Mouse (Mus musculus) forebrain, embryonic 14.5 days (tissue): ENCODE data around the gene Pla1a. TPM values are rescaled to one million over a fixed set of nuclear protein-coding genes. Genes with fewer than 3 reads are reported as not detected.
A peak's percentile ranks its signal among the peaks of the same experiment; 100 is the strongest.

Source experiments
- ATAC-seq: fragments of 200-750 bp; cut with Nextera tagmentation; 2 replicates; pipeline ENCODE4 v1.8.0; 2017; ENCODE audit warnings: mild to moderate bottlenecking, moderate library complexity
- DNase-seq: peaks from one replicate; pipeline ENCODE4 v3.0.0-alpha.2; 2015; ENCODE audit warnings: low spot score
- H3K27ac ChIP-seq: fragments of 300-500 bp; sonication (generic); 2 replicates; pipeline ENCODE4 v1.5.1; 2014; ENCODE audit warnings: low read depth, mild to moderate bottlenecking, control low read depth, low read length, moderate library complexity
- H3K27me3 ChIP-seq: fragments of 300-500 bp; sonication (generic); replicated peaks from 2 replicates; pipeline ENCODE4 v1.6.1; 2014; ENCODE audit warnings: low read length, control low read depth, mixed read lengths; ENCODE audit not compliant: control insufficient read depth, insufficient read depth
- H3K36me3 ChIP-seq: fragments of 300-500 bp; sonication (generic); 2 replicates; pipeline ENCODE4 v1.6.1; 2014; ENCODE audit warnings: low read length, control low read depth; ENCODE audit not compliant: control insufficient read depth, insufficient read depth
- H3K4me1 ChIP-seq: fragments of 300-500 bp; sonication (generic); 2 replicates; pipeline ENCODE4 v1.6.1; 2014; ENCODE audit warnings: antibody characterized with exemption, low read length, control low read depth; ENCODE audit not compliant: control insufficient read depth, insufficient read depth
- H3K4me2 ChIP-seq: fragments of 300-500 bp; sonication (generic); 2 replicates; pipeline ENCODE4 v1.6.1; 2014; ENCODE audit warnings: mild to moderate bottlenecking, control low read depth, low read length
- H3K4me3 ChIP-seq: fragments of 300-500 bp; sonication (generic); 2 replicates; pipeline ENCODE4 v1.5.1; 2014; ENCODE audit warnings: low read depth, low read length, control low read depth
- H3K9ac ChIP-seq: fragments of 300-500 bp; sonication (generic); 2 replicates; pipeline ENCODE4 v1.6.1; 2014; ENCODE audit warnings: mild to moderate bottlenecking, low read length, control low read depth, moderate library complexity
- H3K9me3 ChIP-seq: fragments of 300-500 bp; sonication (generic); replicated peaks from 2 replicates; pipeline ENCODE4 v1.6.1; 2016; ENCODE audit warnings: low read length, control low read depth, mixed read lengths; ENCODE audit not compliant: control insufficient read depth
- WGBS: fragments of 180-500 bp; shearing (Covaris S2); extraction: QIAGEN DNeasy Blood & Tissue Kit; methylation state at CpG from one replicate; pipeline ENCODE4 v1.1.7; 2014; 5-methylcytosine and 5-hydroxymethylcytosine counted together
- polyA plus RNA-seq: library from polyadenylated mRNA; unstranded; fragments of >200 nt; fragmentation: Nextera tagmentation; extraction: Ambion mirVana; gene quantifications from 2 replicates; pipeline ENCODE4 v1.2.1, GENCODE M21; 2014

Gene Pla1a
- polyA plus RNA-seq, 1 experiment from 2014 or later, result 0.39 TPM

- Histone ChIP-seq H3K27ac (no peak overlapping the region), H3K9me3 (no peaks in the 10 kb centered on the region), H3K4me2 (no peak overlapping the region), H3K4me3 (no peak overlapping the region), H3K9ac (no peak overlapping the region), H3K4me1 (no peaks in the 10 kb centered on the region), H3K36me3 (no peaks in the 10 kb centered on the region), H3K27me3 (no peaks in the 10 kb centered on the region)
- ATAC-seq (no peak), DNase-seq (no peak)
- 90% methylated on average over 6 of the region's 6 CpGs for WGBS
These were observed 54.4 kb downstream of the Pla1a start for GRCm38 (mm10) chr16:38378591-38378990.

- H3K4me3 ChIP-seq, result no peak overlapping the region
- no peak for DNase-seq
- no peaks in the 10 kb centered on the region for H3K36me3 ChIP-seq
- no peak overlapping the region for H3K4me2 ChIP-seq
- no peaks in the 10 kb centered on the region for H3K4me1 ChIP-seq
- no peak overlapping the region for H3K27ac ChIP-seq
- WGBS, result 88% methylated on average over 6 of the region's 6 CpGs
- H3K9ac ChIP-seq, result no peak overlapping the region
- H3K9me3 ChIP-seq, result no peaks in the 10 kb centered on the region
- H3K27me3 ChIP-seq, result no peaks in the 10 kb centered on the region
- no peak for ATAC-seq
These were observed 55.4 kb downstream of the Pla1a start for GRCm38 (mm10) chr16:38377546-38377945.

- DNase-seq (no peak), ATAC-seq (peak; percentile 32)
- H3K27me3 ChIP-seq, result no peaks in the 10 kb centered on the region
- WGBS, result 54% methylated on average over 8 of the region's 8 CpGs
- H3K9me3 ChIP-seq, result no peaks in the 10 kb centered on the region
- H3K4me2 ChIP-seq, result peak overlapping the region; percentile 46
- H3K9ac ChIP-seq, result peak overlapping the region; percentile 64
- H3K4me3 ChIP-seq, result peak overlapping the region; percentile 19; the same call in 1 of the 2 replicates
- no peaks in the 10 kb centered on the region for H3K36me3 ChIP-seq
- H3K27ac ChIP-seq, result 0 out of 2 replicates have a peak overlapping the region, but pooled peaks have one; percentile 74
- no peaks in the 10 kb centered on the region for H3K4me1 ChIP-seq
These were observed 56.1 kb downstream of the Pla1a start for GRCm38 (mm10) chr16:38376841-38377249.

- Histone ChIP-seq H3K27me3 (no peaks in the 10 kb centered on the region), H3K4me3 (peak overlapping the region; percentile 19), H3K36me3 (no peaks in the 10 kb centered on the region), H3K4me1 (no peaks in the 10 kb centered on the region), H3K27ac (peak overlapping the region; percentile 74), H3K9ac (peak overlapping the region; percentile 64), H3K4me2 (peak overlapping the region; percentile 46), H3K9me3 (no peaks in the 10 kb centered on the region)
- ATAC-seq, result peak; percentile 93
- DNase-seq, result peak; percentile 81
- WGBS, result 26% methylated on average over 11 of the region's 17 CpGs
These were observed 56.6 kb downstream of the Pla1a start for GRCm38 (mm10) chr16:38376163-38376840.

- ATAC-seq (no peak), DNase-seq (no peak)
These were observed 57.8 kb downstream of the Pla1a start for GRCm38 (mm10) chr16:38375182-38375581.

GRCm38 (mm10) chr16:38374379-38375140, 58.4 kb downstream of the Pla1a start:
- no peaks in the 10 kb centered on the region for H3K4me1 ChIP-seq
- H3K9me3 ChIP-seq, result no peaks in the 10 kb centered on the region
- H3K36me3 ChIP-seq, result no peaks in the 10 kb centered on the region
- no peak overlapping the region for H3K4me2 ChIP-seq
- DNase-seq (peak; percentile 16), ATAC-seq (no peak)
- H3K27me3 ChIP-seq, result no peaks in the 10 kb centered on the region
- no peak overlapping the region for H3K4me3 ChIP-seq
- H3K27ac ChIP-seq, result no peak overlapping the region
- no peak overlapping the region for H3K9ac ChIP-seq
- 86% methylated on average over 10 of the region's 10 CpGs for WGBS

More at GRCm38 (mm10) chr16:38375182-38375581, 57.8 kb downstream of the Pla1a start:
- no peak overlapping the region for H3K4me3 ChIP-seq
- H3K4me1 ChIP-seq, result no peaks in the 10 kb centered on the region
- H3K27me3 ChIP-seq, result no peaks in the 10 kb centered on the region
- WGBS, result 82% methylated on average over 7 of the region's 7 CpGs
- H3K9me3 ChIP-seq, result no peaks in the 10 kb centered on the region
- no peaks in the 10 kb centered on the region for H3K36me3 ChIP-seq
- no peak overlapping the region for H3K9ac ChIP-seq
- no peak overlapping the region for H3K27ac ChIP-seq
- H3K4me2 ChIP-seq, result no peak overlapping the region

GRCm38 (mm10) chr16:38373941-38374340, 59.0 kb downstream of the Pla1a start:
- no peaks in the 10 kb centered on the region for H3K9me3 ChIP-seq
- no peak for DNase-seq
- H3K4me2 ChIP-seq, result no peak overlapping the region
- no peak for ATAC-seq
- H3K36me3 ChIP-seq, result no peaks in the 10 kb centered on the region
- H3K9ac ChIP-seq, result no peak overlapping the region
- H3K27ac ChIP-seq, result no peak overlapping the region
- no peaks in the 10 kb centered on the region for H3K27me3 ChIP-seq
- WGBS, result 87% methylated on average over 16 of the region's 16 CpGs
- H3K4me1 ChIP-seq, result no peaks in the 10 kb centered on the region
- H3K4me3 ChIP-seq, result no peak overlapping the region

GRCm38 (mm10) chr16:38373439-38373838, 59.5 kb downstream of the Pla1a start:
- Histone ChIP-seq H3K9ac (no peak overlapping the region), H3K4me1 (0 out of 2 replicates have a peak, but pooled peaks cover under 1% of the 10 kb centered on the region), H3K36me3 (no peaks in the 10 kb centered on the region), H3K27me3 (no peaks in the 10 kb centered on the region), H3K9me3 (no peaks in the 10 kb centered on the region), H3K4me3 (no peak overlapping the region), H3K27ac (no peak overlapping the region), H3K4me2 (no peak overlapping the region)
- 87% methylated on average over 10 of the region's 10 CpGs for WGBS
- no peak for ATAC-seq
- no peak for DNase-seq

GRCm38 (mm10) chr16:38372876-38373275, 60.1 kb downstream of the Pla1a start:
- no peak overlapping the region for H3K9ac ChIP-seq
- no peaks in the 10 kb centered on the region for H3K36me3 ChIP-seq
- H3K4me2 ChIP-seq, result no peak overlapping the region
- H3K4me3 ChIP-seq, result no peak overlapping the region
- ATAC-seq (no peak), DNase-seq (no peak)
- no peaks in the 10 kb centered on the region for H3K9me3 ChIP-seq
- WGBS, result 85% methylated on average over 4 of the region's 4 CpGs
- H3K4me1 ChIP-seq, result 0 out of 2 replicates have a peak, but pooled peaks cover 3% of the 10 kb centered on the region
- H3K27ac ChIP-seq, result no peak overlapping the region
- H3K27me3 ChIP-seq, result no peaks in the 10 kb centered on the region
